Mouse (Mus musculus) kidney, embryonic 15.5 days (tissue): ENCODE results near the gene Nfib. TPM values are rescaled to one million over a fixed set of nuclear protein-coding genes. Genes with fewer than 3 reads are reported as not detected.

Experiments used
- ATAC-seq: fragments of 200-750 bp; cut with Nextera tagmentation; replicated peaks from 2 replicates; pipeline ENCODE4 v1.8.0; 2017; ENCODE audit warnings: moderate TSS enrichment; ENCODE audit not compliant: low FRiP score
- H3K27ac ChIP-seq: fragments of 300-500 bp; sonication (generic); 2 replicates; pipeline ENCODE4 v1.5.1; 2015; ENCODE audit warnings: mild to moderate bottlenecking, inconsistent platforms
- H3K27me3 ChIP-seq: fragments of 300-500 bp; sonication (generic); 2 replicates; pipeline ENCODE4 v1.6.1; 2015; ENCODE audit warnings: inconsistent platforms
- H3K36me3 ChIP-seq: fragments of 300-500 bp; sonication (generic); 2 replicates; pipeline ENCODE4 v1.6.1; 2015; ENCODE audit warnings: inconsistent platforms
- H3K4me1 ChIP-seq: fragments of 300-500 bp; sonication (generic); 2 replicates; pipeline ENCODE4 v1.6.1; 2015; ENCODE audit warnings: inconsistent platforms
- H3K4me2 ChIP-seq: fragments of 300-500 bp; sonication (generic); 2 replicates; pipeline ENCODE4 v1.6.1; 2015; ENCODE audit warnings: moderate library complexity, mild to moderate bottlenecking, inconsistent platforms
- H3K4me3 ChIP-seq: fragments of 300-500 bp; sonication (generic); replicated peaks from 2 replicates; pipeline ENCODE4 v1.5.1; 2015; ENCODE audit warnings: mild to moderate bottlenecking, inconsistent platforms
- H3K9ac ChIP-seq: fragments of 300-500 bp; sonication (generic); 2 replicates; pipeline ENCODE4 v1.6.1; 2015; ENCODE audit warnings: mild to moderate bottlenecking, inconsistent platforms
- H3K9me3 ChIP-seq: fragments of 300-500 bp; sonication (generic); replicated peaks from 2 replicates; pipeline ENCODE4 v1.6.1; 2016; ENCODE audit warnings: inconsistent platforms
- WGBS: fragments of 180-500 bp; shearing (Covaris S2); methylation state at CpG from one replicate; pipeline ENCODE4 v1.1.7; 2015; ENCODE audit warnings: mixed read lengths; 5-methylcytosine and 5-hydroxymethylcytosine counted together
- polyA plus RNA-seq: library from polyadenylated mRNA; unstranded; fragments of >200 nt; fragmentation: Nextera tagmentation; extraction: Ambion mirVana; gene quantifications from 2 replicates; pipeline ENCODE4 v1.2.1, GENCODE M21; 2015

Nfib gene
- polyA plus RNA-seq, 1 experiment from 2014 or later = 33.8 TPM

DNA sequence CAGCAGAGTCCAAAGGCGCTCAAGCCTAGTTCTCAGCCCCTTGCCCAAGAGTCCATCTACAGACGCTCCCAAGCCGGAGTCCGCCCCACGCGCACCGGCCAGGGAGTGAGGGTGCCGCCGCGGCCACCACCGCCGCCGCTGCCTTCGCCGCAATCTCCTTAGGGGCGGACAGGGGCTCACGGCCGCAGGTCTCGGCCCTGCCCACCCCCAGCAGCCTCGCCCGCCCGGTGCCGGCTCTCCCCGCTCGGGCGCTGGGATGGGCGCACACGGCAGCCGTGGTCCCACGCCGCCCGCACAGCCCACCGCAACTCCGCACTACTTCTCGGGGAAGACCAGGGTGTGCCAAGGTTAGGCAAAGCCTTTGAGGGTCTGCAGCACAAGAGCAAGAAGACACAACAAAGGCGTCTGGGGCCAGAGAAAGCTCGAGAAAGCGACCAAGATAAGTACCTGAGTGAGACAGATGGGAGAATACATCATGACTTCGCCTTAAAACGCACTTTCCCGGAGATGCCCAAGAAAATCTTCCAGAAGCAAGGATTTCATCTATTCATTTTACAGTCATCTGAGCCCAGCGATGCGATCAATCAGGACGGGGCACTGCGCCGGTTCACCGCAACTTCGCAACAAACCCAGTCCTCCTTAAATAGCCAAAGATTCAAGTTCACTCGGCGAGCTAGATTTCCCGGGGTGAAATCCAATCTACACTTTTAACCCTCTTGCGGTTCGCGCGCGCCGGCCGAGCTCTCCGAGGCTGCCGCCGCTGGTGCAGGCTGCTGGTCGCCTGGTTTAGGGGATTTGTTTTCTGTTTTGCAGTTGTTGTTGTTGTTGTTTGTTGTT, 201.0 kb downstream of the Nfib start:
- no peaks in the 10 kb centered on the region for H3K36me3 ChIP-seq
- H3K9me3 ChIP-seq = no peaks in the 10 kb centered on the region
- under 1% methylated on average over 62 of the region's 62 CpGs for WGBS
- H3K27ac ChIP-seq = peak overlapping the region; percentile 100
- peaks cover 33% of the 10 kb centered on the region for H3K27me3 ChIP-seq
- peaks cover 40% of the 10 kb centered on the region for H3K4me1 ChIP-seq
- peak overlapping the region; percentile 96 for H3K4me2 ChIP-seq
- H3K4me3 ChIP-seq = peak overlapping the region; percentile 79
- ATAC-seq = no peak
- H3K9ac ChIP-seq = peak overlapping the region; percentile 86

DNA sequence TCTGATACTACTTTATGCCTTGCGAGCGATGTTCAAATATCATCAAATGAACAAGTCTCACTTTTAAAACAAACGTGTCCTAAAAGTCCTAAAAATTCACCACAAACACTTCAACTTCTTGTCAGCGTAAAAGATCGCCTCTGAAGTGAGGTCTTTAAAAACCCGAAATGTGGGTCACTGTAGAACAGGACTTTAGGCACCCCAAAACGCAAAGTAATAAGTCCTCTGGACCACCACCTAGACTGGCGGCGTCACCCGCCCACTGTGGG, 201.6 kb downstream of the Nfib start:
- Histone ChIP-seq H3K9ac (peak overlapping the region; percentile 86), H3K4me1 (peaks cover 35% of the 10 kb centered on the region), H3K9me3 (no peaks in the 10 kb centered on the region), H3K36me3 (no peaks in the 10 kb centered on the region), H3K4me3 (peak overlapping the region; percentile 79), H3K27ac (peak overlapping the region; percentile 100), H3K4me2 (peak overlapping the region; percentile 96), H3K27me3 (peaks cover 37% of the 10 kb centered on the region)
- no peak for ATAC-seq
- 3% methylated on average over 10 of the region's 10 CpGs for WGBS

DNA sequence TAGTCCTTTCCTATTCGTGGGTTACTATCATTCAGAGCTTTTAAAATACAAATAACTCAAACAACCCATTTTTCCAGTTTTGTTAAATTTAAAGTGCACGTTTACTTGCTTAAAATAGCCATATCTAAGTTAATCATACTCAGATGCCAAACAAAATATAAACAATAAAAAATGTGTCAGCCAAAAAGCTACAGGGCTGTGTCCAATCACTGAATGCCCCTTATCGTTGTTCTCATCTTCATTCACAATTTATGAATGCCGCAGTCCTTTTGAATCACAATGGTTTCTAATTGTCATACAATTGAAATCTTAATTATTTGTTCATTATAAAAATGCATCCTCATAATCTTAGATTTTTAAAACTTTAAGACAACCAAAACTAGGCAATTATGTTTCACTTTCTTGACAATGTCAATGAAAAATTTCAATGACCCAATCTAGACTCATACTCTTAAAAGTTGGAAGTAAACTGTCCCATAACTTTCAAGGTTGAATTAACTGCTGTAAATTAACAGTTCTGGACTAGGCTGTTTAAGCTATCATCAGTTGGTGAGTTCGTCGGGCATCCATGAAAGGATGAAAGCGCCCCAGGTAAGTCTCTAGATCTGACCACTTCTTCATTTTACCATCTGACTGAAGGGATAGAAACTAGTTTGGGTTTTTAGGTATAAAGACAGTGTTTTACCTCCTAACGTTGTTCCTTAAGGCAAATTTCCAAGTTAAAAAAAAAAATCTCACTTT, 202.1 kb downstream of the Nfib start:
- Histone ChIP-seq H3K27ac (no peak overlapping the region), H3K4me3 (peak overlapping the region; percentile 79), H3K4me2 (peak overlapping the region; percentile 96), H3K27me3 (peaks cover 37% of the 10 kb centered on the region), H3K36me3 (peaks cover under 1% of the 10 kb centered on the region; the same call in 1 of the 2 replicates), H3K9me3 (no peaks in the 10 kb centered on the region), H3K9ac (peak overlapping the region; percentile 86), H3K4me1 (peaks cover 30% of the 10 kb centered on the region)
- WGBS = 19% methylated on average over 8 of the region's 8 CpGs
- no peak for ATAC-seq

DNA sequence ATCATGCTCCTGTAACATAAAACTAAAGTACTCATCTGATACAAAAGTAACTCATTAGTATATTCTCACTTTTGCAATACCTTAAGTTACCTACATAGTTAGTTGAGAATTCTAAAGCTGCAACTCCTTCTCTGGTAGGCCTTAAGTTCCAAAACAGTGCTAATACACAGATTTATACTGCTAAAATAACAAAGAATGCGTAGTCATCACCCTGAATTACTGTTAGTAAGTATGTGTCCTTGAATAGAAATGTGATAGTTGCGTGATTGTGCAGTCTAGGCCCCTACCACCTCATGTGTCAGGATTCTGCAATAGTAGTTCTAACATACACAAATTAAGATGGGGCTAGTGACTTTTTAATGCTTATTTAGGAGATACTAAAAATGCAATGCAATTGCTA, 202.9 kb downstream of the Nfib start:
- Histone ChIP-seq H3K27ac (no peak overlapping the region), H3K4me2 (peak overlapping the region; percentile 96), H3K27me3 (peaks cover 38% of the 10 kb centered on the region), H3K4me1 (peaks cover 22% of the 10 kb centered on the region), H3K9ac (peak overlapping the region; percentile 21; the same call in 1 of the 2 replicates), H3K36me3 (peaks cover 9% of the 10 kb centered on the region), H3K4me3 (peak overlapping the region; percentile 79), H3K9me3 (no peaks in the 10 kb centered on the region)
- ATAC-seq = no peak
- WGBS = 45% methylated on average over 2 of the region's 2 CpGs

DNA sequence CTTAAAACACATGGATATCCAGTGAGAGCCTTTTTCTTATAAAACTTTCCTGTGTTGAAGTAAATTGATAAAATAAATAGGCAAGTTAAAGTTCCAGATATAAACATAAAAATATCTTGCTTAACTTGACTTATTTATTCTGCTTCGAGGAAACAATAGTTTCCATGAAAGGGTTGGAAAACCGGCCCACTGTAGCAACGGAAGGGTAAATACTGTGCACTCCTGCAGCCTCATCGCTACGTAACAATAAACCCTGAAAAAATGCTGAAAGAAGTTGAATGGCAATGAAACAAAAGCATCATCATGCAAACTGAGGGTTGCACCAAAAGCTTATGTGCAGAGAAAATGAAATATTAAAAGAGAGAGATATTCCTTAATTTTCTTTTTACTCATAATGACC, 203.5 kb downstream of the Nfib start:
- no peak overlapping the region for H3K9ac ChIP-seq

DNA sequence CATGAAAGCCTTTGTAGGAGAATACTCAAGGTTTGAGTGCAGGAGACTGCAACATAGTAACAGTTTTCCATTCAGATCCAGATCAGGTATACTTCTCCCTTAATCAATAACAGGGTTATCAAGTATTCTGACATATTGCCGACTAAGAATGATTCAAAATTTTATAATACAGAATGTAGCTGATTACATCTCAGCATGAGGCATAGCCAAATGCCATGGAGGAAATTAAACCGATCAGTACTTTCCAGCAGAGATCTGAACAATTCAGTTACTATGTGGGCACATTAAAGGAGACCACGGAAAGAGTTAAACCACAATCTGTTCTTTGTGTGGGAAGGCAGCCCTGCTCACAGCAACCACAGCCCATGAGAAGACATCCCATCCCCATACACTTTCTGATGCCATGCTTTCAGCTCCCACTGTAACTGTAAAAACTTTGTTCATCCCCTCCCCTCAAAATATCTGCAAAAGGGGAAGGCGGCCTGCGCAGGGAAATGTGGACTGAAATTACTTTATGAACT, 204.9 kb downstream of the Nfib start:
- Histone ChIP-seq H3K4me3 (peak overlapping the region; percentile 18), H3K4me2 (peak overlapping the region; percentile 46), H3K27ac (no peak overlapping the region), H3K4me1 (peaks cover 16% of the 10 kb centered on the region), H3K9ac (no peak overlapping the region), H3K36me3 (peaks cover 17% of the 10 kb centered on the region), H3K9me3 (no peaks in the 10 kb centered on the region), H3K27me3 (peaks cover 39% of the 10 kb centered on the region)
- WGBS = 65% methylated on average over 5 of the region's 5 CpGs
- no peak for ATAC-seq

More for the DNA sequence above, 203.5 kb downstream of the Nfib start:
- 56% methylated on average over 5 of the region's 5 CpGs for WGBS
- Histone ChIP-seq H3K36me3 (peaks cover 15% of the 10 kb centered on the region), H3K9me3 (no peaks in the 10 kb centered on the region), H3K4me2 (peak overlapping the region; percentile 96), H3K27me3 (peaks cover 39% of the 10 kb centered on the region), H3K4me1 (peaks cover 18% of the 10 kb centered on the region), H3K27ac (no peak overlapping the region), H3K4me3 (peak overlapping the region; percentile 31)
- no peak for ATAC-seq

DNA sequence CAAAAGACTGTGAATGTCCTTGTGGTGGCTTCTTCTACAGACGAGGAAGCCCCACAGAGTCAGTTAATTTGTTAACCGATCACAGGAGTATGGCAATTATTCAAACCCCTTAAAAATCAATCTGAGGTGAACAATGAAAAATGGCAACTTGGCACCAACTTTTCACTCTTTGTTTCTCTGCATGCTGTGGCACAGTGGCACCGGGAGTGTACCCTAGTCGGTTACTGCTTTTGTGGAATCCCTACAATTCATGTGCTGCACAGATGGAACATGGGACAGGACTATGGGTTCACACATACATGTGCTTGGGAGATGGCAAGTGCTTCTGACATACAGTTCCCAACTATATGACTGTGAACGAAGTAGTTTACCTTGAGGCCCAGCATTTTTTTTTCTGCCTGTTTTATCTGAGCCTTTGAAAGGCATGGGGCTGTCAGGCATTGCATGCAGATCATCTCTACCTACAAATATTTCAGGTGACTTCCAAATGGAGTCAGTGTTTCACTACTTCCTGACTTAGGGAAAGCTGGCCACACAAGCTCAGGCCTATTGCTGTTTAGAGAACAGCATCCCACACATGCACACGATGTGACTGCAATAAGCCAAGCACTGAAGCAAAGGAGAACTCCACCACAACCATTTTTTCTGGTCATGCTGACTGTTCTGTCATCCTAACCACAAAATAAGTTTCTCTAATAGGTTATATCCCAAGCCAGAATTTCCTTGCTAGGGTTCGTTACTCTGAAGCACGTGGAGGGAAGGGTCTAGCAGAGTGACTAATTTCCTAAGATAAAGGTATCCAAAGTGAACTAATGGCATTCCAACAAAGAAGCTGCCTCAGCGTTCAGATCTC, 205.6 kb downstream of the Nfib start:
- no peak overlapping the region for H3K9ac ChIP-seq
- peaks cover 16% of the 10 kb centered on the region for H3K4me1 ChIP-seq
- no peak for ATAC-seq
- no peak overlapping the region for H3K27ac ChIP-seq
- WGBS = 61% methylated on average over 9 of the region's 9 CpGs
- peak overlapping the region; percentile 46; the same call in 1 of the 2 replicates for H3K4me2 ChIP-seq
- H3K4me3 ChIP-seq = no peak overlapping the region
- H3K27me3 ChIP-seq = peaks cover 40% of the 10 kb centered on the region
- H3K9me3 ChIP-seq = no peaks in the 10 kb centered on the region
- peaks cover 17% of the 10 kb centered on the region for H3K36me3 ChIP-seq

DNA sequence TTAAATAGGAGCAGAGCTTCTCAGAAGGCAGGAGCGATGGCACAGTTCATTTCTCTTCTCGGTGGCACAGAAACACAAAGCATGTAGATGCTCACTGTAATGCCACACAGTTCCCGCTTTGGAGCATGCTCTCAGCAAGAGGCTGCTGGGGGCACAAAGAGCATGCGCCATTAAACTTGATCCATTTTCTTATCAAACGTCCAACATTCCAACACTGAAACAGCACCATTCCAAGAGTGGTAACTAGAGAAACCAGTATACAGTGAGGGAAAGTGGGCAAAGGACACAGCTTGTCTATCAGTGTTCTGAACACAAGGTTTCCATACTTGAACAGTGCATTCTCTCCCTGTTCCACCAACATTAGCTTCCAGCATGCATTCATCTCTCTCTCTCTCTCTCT, 206.3 kb downstream of the Nfib start:
- H3K9ac ChIP-seq = no peak overlapping the region
- peaks cover 19% of the 10 kb centered on the region for H3K36me3 ChIP-seq
- H3K27ac ChIP-seq = no peak overlapping the region
- peaks cover 41% of the 10 kb centered on the region for H3K27me3 ChIP-seq
- peaks cover 13% of the 10 kb centered on the region for H3K4me1 ChIP-seq
- H3K4me3 ChIP-seq = no peak overlapping the region
- ATAC-seq = no peak
- H3K9me3 ChIP-seq = no peaks in the 10 kb centered on the region
- WGBS = 60% methylated on average over 5 of the region's 5 CpGs
- no peak overlapping the region for H3K4me2 ChIP-seq

DNA sequence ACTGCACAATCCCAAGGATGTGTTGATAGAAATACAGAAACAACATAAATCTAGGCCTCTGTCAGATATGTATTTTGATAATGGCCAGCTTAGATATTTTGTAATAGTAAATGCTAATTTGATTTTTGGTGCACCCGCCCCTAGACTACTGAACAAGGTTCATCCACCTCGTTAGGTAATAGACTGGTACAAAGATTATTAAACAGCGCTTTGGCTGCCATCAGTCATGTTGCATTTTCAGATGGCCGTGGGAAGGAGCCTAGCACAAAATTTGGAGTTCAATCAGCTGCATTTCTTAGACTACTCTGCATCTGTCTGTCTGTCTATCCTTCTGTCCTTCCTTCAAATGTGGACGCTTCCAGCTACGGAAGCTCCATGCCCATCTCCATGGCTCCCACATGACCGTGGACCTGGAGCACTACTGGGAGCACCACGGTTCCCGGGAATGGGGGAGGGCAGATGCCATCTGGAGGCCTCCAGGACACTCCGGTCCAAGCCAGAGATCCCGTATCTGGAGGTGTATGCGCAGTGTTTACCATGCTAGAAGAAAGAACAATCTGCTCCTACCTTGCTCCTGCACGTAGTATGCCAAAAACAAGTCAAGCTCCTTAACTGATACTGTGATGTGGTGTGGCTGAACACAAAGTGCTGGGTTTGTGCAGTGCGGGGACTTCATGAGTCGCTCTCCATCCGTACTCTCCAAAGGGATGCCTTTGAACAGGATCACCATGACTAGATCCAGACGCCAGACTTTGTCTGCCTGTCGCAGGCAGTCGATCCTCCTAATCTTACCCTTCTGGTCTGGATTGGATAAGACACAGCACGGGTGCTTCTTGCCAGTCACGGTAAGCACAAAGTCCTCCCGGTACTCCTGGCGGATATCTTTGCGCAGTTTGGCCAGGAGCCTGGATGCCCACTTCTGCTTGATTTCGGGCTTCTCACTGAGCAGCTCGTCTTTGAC, 207.6 kb downstream of the Nfib start:
- Histone ChIP-seq H3K9me3 (no peaks in the 10 kb centered on the region), H3K4me3 (no peak overlapping the region), H3K36me3 (peaks cover 20% of the 10 kb centered on the region), H3K27me3 (peaks cover 47% of the 10 kb centered on the region), H3K4me2 (no peak overlapping the region), H3K27ac (no peak overlapping the region), H3K4me1 (peaks cover 13% of the 10 kb centered on the region), H3K9ac (no peak overlapping the region)
- no peak for ATAC-seq
- WGBS = 91% methylated on average over 26 of the region's 26 CpGs

DNA sequence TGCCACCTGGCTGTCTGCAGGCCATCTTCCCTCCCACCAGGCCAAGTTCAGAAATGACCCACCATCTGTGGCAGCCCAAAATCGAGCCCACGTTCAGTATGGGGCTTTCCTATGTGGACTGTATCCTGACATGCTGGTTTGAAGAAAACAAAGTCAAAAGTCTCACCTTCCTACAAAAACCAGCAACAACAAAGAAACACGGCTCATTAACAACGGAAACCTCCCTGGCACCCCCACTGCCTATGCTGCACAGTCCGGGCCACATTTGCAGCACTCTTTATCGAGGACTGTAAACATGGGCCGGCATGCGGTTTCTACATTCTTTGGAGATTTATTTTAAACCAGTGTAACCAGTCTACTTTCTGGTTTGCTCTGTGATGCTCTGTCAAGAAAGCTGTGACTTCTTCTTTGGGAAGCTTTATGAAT, 208.4 kb downstream of the Nfib start:
- peaks cover 45% of the 10 kb centered on the region for H3K27me3 ChIP-seq
- 71% methylated on average over 8 of the region's 8 CpGs for WGBS
- no peak for ATAC-seq
- no peaks in the 10 kb centered on the region for H3K9me3 ChIP-seq
- peaks cover 20% of the 10 kb centered on the region for H3K36me3 ChIP-seq
- H3K4me3 ChIP-seq = no peak overlapping the region
- H3K9ac ChIP-seq = no peak overlapping the region
- H3K4me2 ChIP-seq = no peak overlapping the region
- no peak overlapping the region for H3K27ac ChIP-seq
- peaks cover 13% of the 10 kb centered on the region for H3K4me1 ChIP-seq

DNA sequence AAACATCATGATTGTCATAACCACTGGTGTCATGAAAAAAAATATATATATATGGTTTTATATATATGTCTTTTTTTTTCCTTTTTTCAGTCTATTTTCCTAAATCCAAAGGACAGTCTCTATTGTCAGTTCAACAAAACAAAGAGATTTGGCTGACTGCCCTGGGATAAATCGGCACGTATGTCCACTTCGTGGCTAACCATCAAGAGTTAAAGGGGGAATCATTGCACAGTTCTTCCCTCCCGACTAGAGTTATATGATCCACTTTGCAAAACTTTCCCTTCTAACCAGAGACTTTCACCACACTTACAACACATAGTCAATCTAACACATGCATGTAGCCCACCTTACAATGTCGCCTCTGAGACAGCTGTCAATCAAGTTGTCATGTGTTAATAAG, 209.2 kb downstream of the Nfib start:
- Histone ChIP-seq H3K27me3 (peaks cover 52% of the 10 kb centered on the region), H3K9me3 (no peaks in the 10 kb centered on the region), H3K9ac (no peak overlapping the region), H3K4me3 (no peak overlapping the region), H3K4me1 (peaks cover 13% of the 10 kb centered on the region), H3K27ac (no peak overlapping the region), H3K4me2 (no peak overlapping the region), H3K36me3 (peaks cover 20% of the 10 kb centered on the region)
- no peak for ATAC-seq
- 63% methylated on average over 5 of the region's 5 CpGs for WGBS
